Mouse (Mus musculus): Measurements from ENCODE around the gene Gm17018. TPM values are rescaled to one million over a fixed set of nuclear protein-coding genes. Genes with fewer than 3 reads are reported as not detected.

The Gm17018 gene
- polyA plus RNA-seq, 1 experiment from 2014 or later: 76.3 TPM

- no peak overlapping the region for H3K4me3 ChIP-seq (ENCODE audit: low read depth, low read length)
Observed at GRCm38 (mm10) chr19:45606701-45607100, 46.3 kb downstream of the Gm17018 start.

GRCm38 (mm10) chr19:45607479-45607878 lies 47.1 kb downstream of the Gm17018 start:
- no peaks in the 10 kb centered on the region for H3K36me3 ChIP-seq (ENCODE audit: control insufficient read depth, insufficient read depth, low read length)

More at GRCm38 (mm10) chr19:45606701-45607100, 46.3 kb downstream of the Gm17018 start:
- Histone ChIP-seq H3K4me2 (ENCODE audit: low read depth, low read length) (no peak overlapping the region), H3K9me3 (ENCODE audit: control insufficient read depth, low read length) (no peaks in the 10 kb centered on the region), H3K27me3 (ENCODE audit: control insufficient read depth, insufficient read depth, low read length) (no peaks in the 10 kb centered on the region), H3K36me3 (ENCODE audit: control insufficient read depth, insufficient read depth, low read length) (no peaks in the 10 kb centered on the region), H3K4me1 (ENCODE audit: control insufficient read depth, insufficient read depth, low read length) (peaks cover 5% of the 10 kb centered on the region; the same call in 1 of the 2 replicates), H3K9ac (replicated peaks; ENCODE audit: low read depth, low read length) (no peak overlapping the region), H3K27ac (ENCODE audit: low read depth, low read length) (no peak overlapping the region)
- no peak for ATAC-seq (ENCODE audit: low read depth)
- 69% methylated on average over 4 of the region's 4 CpGs for WGBS

GRCm38 (mm10) chr19:45608648-45609339 lies 48.4 kb downstream of the Gm17018 start:
- no peaks in the 10 kb centered on the region for H3K27me3 ChIP-seq (ENCODE audit: control insufficient read depth, insufficient read depth, low read length)
- H3K4me1 ChIP-seq (ENCODE audit: control insufficient read depth, insufficient read depth, low read length): peaks cover 5% of the 10 kb centered on the region; the same call in 1 of the 2 replicates
- no peak overlapping the region for H3K27ac ChIP-seq (ENCODE audit: low read depth, low read length)
- 86% methylated on average over 13 of the region's 13 CpGs for WGBS
- no peak overlapping the region for H3K4me2 ChIP-seq (ENCODE audit: low read depth, low read length)
- no peak overlapping the region for H3K9ac ChIP-seq (replicated peaks; ENCODE audit: low read depth, low read length)
- no peaks in the 10 kb centered on the region for H3K9me3 ChIP-seq (ENCODE audit: control insufficient read depth, low read length)
- ATAC-seq (ENCODE audit: low read depth): no peak
- H3K36me3 ChIP-seq (ENCODE audit: control insufficient read depth, insufficient read depth, low read length): no peaks in the 10 kb centered on the region
- no peak overlapping the region for H3K4me3 ChIP-seq (ENCODE audit: low read depth, low read length)

More at GRCm38 (mm10) chr19:45607479-45607878, 47.1 kb downstream of the Gm17018 start:
- WGBS: 17% methylated on average over 7 of the region's 7 CpGs
- H3K9me3 ChIP-seq (ENCODE audit: control insufficient read depth, low read length): no peaks in the 10 kb centered on the region
- H3K4me3 ChIP-seq (ENCODE audit: low read depth, low read length): no peak overlapping the region
- H3K27me3 ChIP-seq (ENCODE audit: control insufficient read depth, insufficient read depth, low read length): no peaks in the 10 kb centered on the region
- no peak for ATAC-seq (ENCODE audit: low read depth)
- no peak overlapping the region for H3K9ac ChIP-seq (replicated peaks; ENCODE audit: low read depth, low read length)
- H3K4me2 ChIP-seq (ENCODE audit: low read depth, low read length): no peak overlapping the region
- H3K4me1 ChIP-seq (ENCODE audit: control insufficient read depth, insufficient read depth, low read length): peaks cover 5% of the 10 kb centered on the region; the same call in 1 of the 2 replicates
- no peak overlapping the region for H3K27ac ChIP-seq (ENCODE audit: low read depth, low read length)

GRCm38 (mm10) chr19:45610823-45611222 lies 50.4 kb downstream of the Gm17018 start:
- Histone ChIP-seq H3K27me3 (ENCODE audit: control insufficient read depth, insufficient read depth, low read length) (no peaks in the 10 kb centered on the region), H3K9ac (replicated peaks; ENCODE audit: low read depth, low read length) (no peak overlapping the region), H3K36me3 (ENCODE audit: control insufficient read depth, insufficient read depth, low read length) (no peaks in the 10 kb centered on the region), H3K9me3 (ENCODE audit: control insufficient read depth, low read length) (no peaks in the 10 kb centered on the region), H3K27ac (ENCODE audit: low read depth, low read length) (no peak overlapping the region), H3K4me2 (ENCODE audit: low read depth, low read length) (no peak overlapping the region), H3K4me1 (ENCODE audit: control insufficient read depth, insufficient read depth, low read length) (peaks cover 17% of the 10 kb centered on the region), H3K4me3 (ENCODE audit: low read depth, low read length) (no peak overlapping the region)
- WGBS: 77% methylated on average over 5 of the region's 5 CpGs
- no peak for ATAC-seq (ENCODE audit: low read depth)

- Histone ChIP-seq H3K36me3 (ENCODE audit: control insufficient read depth, insufficient read depth, low read length) (no peaks in the 10 kb centered on the region), H3K4me1 (ENCODE audit: control insufficient read depth, insufficient read depth, low read length) (peaks cover 24% of the 10 kb centered on the region), H3K27ac (ENCODE audit: low read depth, low read length) (no peak overlapping the region), H3K9ac (replicated peaks; ENCODE audit: low read depth, low read length) (no peak overlapping the region), H3K27me3 (ENCODE audit: control insufficient read depth, insufficient read depth, low read length) (no peaks in the 10 kb centered on the region), H3K4me3 (ENCODE audit: low read depth, low read length) (no peak overlapping the region), H3K9me3 (ENCODE audit: control insufficient read depth, low read length) (no peaks in the 10 kb centered on the region), H3K4me2 (ENCODE audit: low read depth, low read length) (no peak overlapping the region)
- 57% methylated on average over 8 of the region's 8 CpGs for WGBS
- ATAC-seq (ENCODE audit: low read depth): no peak
Observed at GRCm38 (mm10) chr19:45614375-45614774, 54.0 kb downstream of the Gm17018 start.

- Histone ChIP-seq H3K4me1 (ENCODE audit: control insufficient read depth, insufficient read depth, low read length) (peaks cover 24% of the 10 kb centered on the region), H3K36me3 (ENCODE audit: control insufficient read depth, insufficient read depth, low read length) (no peaks in the 10 kb centered on the region), H3K9ac (replicated peaks; ENCODE audit: low read depth, low read length) (peak overlapping the region; percentile 3; the same call in 1 of the 2 replicates), H3K9me3 (ENCODE audit: control insufficient read depth, low read length) (no peaks in the 10 kb centered on the region), H3K4me3 (ENCODE audit: low read depth, low read length) (no peak overlapping the region), H3K27ac (ENCODE audit: low read depth, low read length) (no peak overlapping the region), H3K4me2 (ENCODE audit: low read depth, low read length) (no peak overlapping the region), H3K27me3 (ENCODE audit: control insufficient read depth, insufficient read depth, low read length) (no peaks in the 10 kb centered on the region)
- peak; percentile 49; the same call in 1 of the 2 replicates for ATAC-seq (ENCODE audit: low read depth)
- WGBS: 37% methylated on average over 3 of the region's 3 CpGs
Observed at GRCm38 (mm10) chr19:45614928-45615327, 54.5 kb downstream of the Gm17018 start.

GRCm38 (mm10) chr19:45615415-45616213 lies 55.2 kb downstream of the Gm17018 start:
- no peaks in the 10 kb centered on the region for H3K9me3 ChIP-seq (ENCODE audit: control insufficient read depth, low read length)
- H3K27me3 ChIP-seq (ENCODE audit: control insufficient read depth, insufficient read depth, low read length): no peaks in the 10 kb centered on the region
- no peak overlapping the region for H3K4me3 ChIP-seq (ENCODE audit: low read depth, low read length)
- WGBS: 32% methylated on average over 12 of the region's 12 CpGs
- peak overlapping the region; percentile 32; the same call in 1 of the 2 replicates for H3K9ac ChIP-seq (replicated peaks; ENCODE audit: low read depth, low read length)
- H3K4me2 ChIP-seq (ENCODE audit: low read depth, low read length): no peak overlapping the region
- peaks cover 24% of the 10 kb centered on the region for H3K4me1 ChIP-seq (ENCODE audit: control insufficient read depth, insufficient read depth, low read length)
- peak; percentile 21; the same call in 1 of the 2 replicates for ATAC-seq (ENCODE audit: low read depth)
- H3K36me3 ChIP-seq (ENCODE audit: control insufficient read depth, insufficient read depth, low read length): no peaks in the 10 kb centered on the region
- no peak overlapping the region for H3K27ac ChIP-seq (ENCODE audit: low read depth, low read length)

- no peak overlapping the region for H3K9ac ChIP-seq (replicated peaks; ENCODE audit: low read depth, low read length)
- ATAC-seq (ENCODE audit: low read depth): no peak; the same call in 1 of the 2 replicates
- no peak overlapping the region for H3K4me3 ChIP-seq (ENCODE audit: low read depth, low read length)
- WGBS: 13% methylated on average over 4 of the region's 4 CpGs
- no peak overlapping the region for H3K27ac ChIP-seq (ENCODE audit: low read depth, low read length)
- H3K4me1 ChIP-seq (ENCODE audit: control insufficient read depth, insufficient read depth, low read length): peaks cover 24% of the 10 kb centered on the region
- H3K27me3 ChIP-seq (ENCODE audit: control insufficient read depth, insufficient read depth, low read length): no peaks in the 10 kb centered on the region
- H3K9me3 ChIP-seq (ENCODE audit: control insufficient read depth, low read length): no peaks in the 10 kb centered on the region
- no peaks in the 10 kb centered on the region for H3K36me3 ChIP-seq (ENCODE audit: control insufficient read depth, insufficient read depth, low read length)
- no peak overlapping the region for H3K4me2 ChIP-seq (ENCODE audit: low read depth, low read length)
Observed at GRCm38 (mm10) chr19:45616214-45616518, 55.8 kb downstream of the Gm17018 start.

GRCm38 (mm10) chr19:45616735-45617134 lies 56.3 kb downstream of the Gm17018 start:
- no peaks in the 10 kb centered on the region for H3K36me3 ChIP-seq (ENCODE audit: control insufficient read depth, insufficient read depth, low read length)
- WGBS: 17% methylated on average over 7 of the region's 7 CpGs
- no peak for ATAC-seq (ENCODE audit: low read depth)
- no peak overlapping the region for H3K4me2 ChIP-seq (ENCODE audit: low read depth, low read length)
- no peak overlapping the region for H3K27ac ChIP-seq (ENCODE audit: low read depth, low read length)
- H3K9me3 ChIP-seq (ENCODE audit: control insufficient read depth, low read length): no peaks in the 10 kb centered on the region
- no peak overlapping the region for H3K4me3 ChIP-seq (ENCODE audit: low read depth, low read length)
- no peaks in the 10 kb centered on the region for H3K27me3 ChIP-seq (ENCODE audit: control insufficient read depth, insufficient read depth, low read length)
- peaks cover 24% of the 10 kb centered on the region for H3K4me1 ChIP-seq (ENCODE audit: control insufficient read depth, insufficient read depth, low read length)
- H3K9ac ChIP-seq (replicated peaks; ENCODE audit: low read depth, low read length): no peak overlapping the region
